Mouse (Mus musculus) cerebellum, adult 2 months (tissue): ENCODE data around the gene Tmub2. TPM values are rescaled to one million over a fixed set of nuclear protein-coding genes. Genes with fewer than 3 reads are reported as not detected.
A peak's percentile ranks its signal among the peaks of the same experiment; 100 is the strongest.

Experiments used
- DNase-seq, 2 experiments: peaks; one replicate each; pipeline ENCODE4 v3.0.0; 2021
- H3K27ac ChIP-seq: fragments of 200-500 bp; 2 replicates; pipeline ENCODE4 v1.5.1; 2012; ENCODE audit warnings: low read length, control low read depth, inconsistent platforms; ENCODE audit not compliant: insufficient read depth
- H3K27me3 ChIP-seq: fragments of 200-500 bp; 2 replicates; pipeline ENCODE4 v1.6.1; 2012; ENCODE audit warnings: inconsistent platforms, mild to moderate bottlenecking, low read length, moderate library complexity; ENCODE audit not compliant: control insufficient read depth, insufficient read depth
- H3K4me1 ChIP-seq: fragments of 200-500 bp; 2 replicates; pipeline ENCODE4 v1.6.1; 2011; ENCODE audit warnings: low read length; ENCODE audit not compliant: control insufficient read depth, insufficient read depth
- H3K4me3 ChIP-seq: fragments of 200-500 bp; replicated peaks from 2 replicates; pipeline ENCODE3; 2011; ENCODE audit warnings: mild to moderate bottlenecking, low read depth, low read length, control low read depth; ENCODE audit not compliant: insufficient read depth
- CTCF ChIP-seq: fragments of 200-500 bp; IDR thresholded peaks from 2 replicates; pipeline ENCODE4 v1.5.1; 2011; ENCODE audit warnings: low read depth, mild to moderate bottlenecking, control low read depth, low read length, moderate library complexity, borderline replicate concordance; ENCODE audit not compliant: insufficient read depth
- POLR2A ChIP-seq: fragments of 200-500 bp; IDR thresholded peaks from 2 replicates; pipeline ENCODE4 v1.6.1; 2011; ENCODE audit warnings: low read length, control low read depth, borderline replicate concordance; ENCODE audit not compliant: insufficient read depth
- WGBS: fragments of 180-500 bp; shearing (Covaris S2); methylation state at CpG from one replicate; pipeline ENCODE4 v1.1.7; 2018; 5-methylcytosine and 5-hydroxymethylcytosine counted together
- polyA plus RNA-seq: library from polyadenylated mRNA; depleted of rRNA; stranded (reverse); fragments of >200 nt; gene quantifications from 2 replicates; pipeline ENCODE4 v1.2.3, GENCODE M21; 2012; rRNA removed

Tmub2 gene
- polyA plus RNA-seq, 1 experiment = 82.7 TPM

- TF ChIP-seq CTCF (no peak), POLR2A (no peak)
- Histone ChIP-seq H3K4me1 (peaks cover 11% of the 10 kb centered on the region), H3K27me3 (no peaks in the 10 kb centered on the region), H3K27ac (no peak overlapping the region), H3K4me3 (no peak overlapping the region)
- 38% methylated on average over 9 of the region's 9 CpGs for WGBS
- DNase-seq = peak in 1 of 2 experiments; percentile 42
Observed at GRCm38 (mm10) chr11:102334973-102335700, 50.4 kb downstream of the Tmub2 start.

DNA sequence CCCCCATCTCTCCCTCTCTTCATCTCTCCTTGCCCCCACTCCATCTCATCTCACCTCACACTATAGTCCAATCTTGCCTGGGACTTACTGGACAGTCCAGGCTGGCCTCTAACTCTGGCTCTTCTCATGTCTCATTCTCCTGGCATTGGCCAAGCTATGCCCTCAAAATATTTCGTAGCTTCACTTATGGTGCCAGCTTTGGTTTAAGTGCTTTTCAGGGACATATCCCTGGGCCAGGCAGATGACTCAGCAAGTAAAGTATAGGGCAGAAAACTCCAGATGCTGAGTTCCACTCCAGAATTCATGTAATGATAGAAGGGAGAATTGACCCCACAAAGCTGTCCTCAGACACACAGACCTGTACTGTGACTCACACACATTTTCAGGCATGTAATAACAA, 51.5 kb downstream of the Tmub2 start:
- Histone ChIP-seq H3K4me3 (no peak overlapping the region), H3K4me1 (peaks cover 11% of the 10 kb centered on the region), H3K27ac (no peak overlapping the region), H3K27me3 (no peaks in the 10 kb centered on the region)
- DNase-seq = no peak
- TF ChIP-seq CTCF (no peak), POLR2A (no peak)
- 45% methylated on average over 1 of the region's 1 CpGs for WGBS

DNA sequence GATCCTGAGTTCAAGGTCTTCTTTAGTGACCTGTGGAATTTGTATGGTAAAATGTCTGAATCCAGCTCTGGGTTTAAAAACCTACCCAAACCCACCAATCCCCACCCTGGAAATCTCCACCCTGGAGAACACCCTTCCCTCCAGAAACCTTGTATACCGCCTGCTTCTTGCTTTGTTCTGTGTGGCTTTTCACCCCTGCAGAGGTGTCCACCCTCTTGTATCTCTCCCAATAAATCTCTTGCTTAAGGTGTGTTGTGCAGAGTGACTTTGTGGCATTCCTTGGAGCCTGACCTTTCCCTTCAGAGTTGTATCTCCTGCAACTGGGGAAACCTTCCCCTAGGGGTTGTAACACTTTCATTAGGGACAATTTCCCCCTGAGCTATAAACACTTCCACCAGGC, 53.2 kb downstream of the Tmub2 start:
- DNase-seq = no peak
- H3K27me3 ChIP-seq = no peaks in the 10 kb centered on the region
- peaks cover 11% of the 10 kb centered on the region for H3K4me1 ChIP-seq
- H3K4me3 ChIP-seq = no peak overlapping the region
- WGBS = 52% methylated on average over 1 of the region's 1 CpGs
- peak overlapping the region; percentile 67; the same call in 1 of the 2 replicates for H3K27ac ChIP-seq
- TF ChIP-seq CTCF (no peak), POLR2A (no peak)

DNA sequence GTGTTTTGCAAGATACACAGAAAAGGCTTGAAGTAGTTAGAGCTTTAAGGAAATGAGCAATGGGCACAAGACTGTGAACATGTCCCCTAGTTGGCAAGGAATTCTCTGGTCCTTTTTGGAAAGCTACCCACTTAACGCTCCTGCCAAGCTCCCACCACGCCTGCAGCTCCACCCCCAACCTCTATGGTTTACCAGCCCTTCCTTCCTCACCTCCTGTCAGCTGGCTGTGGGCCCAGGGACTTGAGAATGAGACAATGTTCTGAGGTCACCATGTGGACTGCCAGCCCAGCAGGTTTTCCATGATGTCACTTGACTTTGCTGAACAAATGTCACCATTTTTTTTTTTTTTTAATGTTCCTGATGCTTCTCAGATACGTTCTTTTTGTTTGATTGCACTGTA, 53.8 kb downstream of the Tmub2 start:
- no peaks in the 10 kb centered on the region for H3K27me3 ChIP-seq
- peaks cover 11% of the 10 kb centered on the region for H3K4me1 ChIP-seq
- no peak overlapping the region for H3K4me3 ChIP-seq
- WGBS = 5% methylated on average over 3 of the region's 3 CpGs
- peak; percentile 98 to 99 for DNase-seq
- TF ChIP-seq CTCF = no peak
- TF ChIP-seq POLR2A = no peak
- H3K27ac ChIP-seq = peak overlapping the region; percentile 92

Other genes starting within 250 kb of the Tmub2 start
- gene Cd300lg, start 243.4 kb upstream of the Tmub2 start, polyA plus RNA-seq = 0.38 and 0.63 TPM in 2 replicates
- 50.3 and 55.3 TPM in 2 replicates for gene Mpp2, start 196.4 kb upstream of the Tmub2 start, polyA plus RNA-seq
- gene Ppy, start 183.6 kb upstream of the Tmub2 start, polyA plus RNA-seq = not detected in 2 replicates
- 7.1 and 7.4 TPM in 2 replicates for gene Pyy, start 177.1 kb upstream of the Tmub2 start, polyA plus RNA-seq
- not detected in 2 replicates for gene Nags, start 139.4 kb upstream of the Tmub2 start, polyA plus RNA-seq
- 33.2 and 34.0 TPM in 2 replicates for gene Tmem101, start 128.5 kb upstream of the Tmub2 start, polyA plus RNA-seq
- 35.2 and 40.2 TPM in 2 replicates for gene Lsm12, start 99.6 kb upstream of the Tmub2 start, polyA plus RNA-seq
- gene G6pc3, start 95.3 kb upstream of the Tmub2 start, polyA plus RNA-seq = 115 and 120 TPM in 2 replicates
- 188 and 194 TPM in 2 replicates for gene Hdac5, start 54.8 kb upstream of the Tmub2 start, polyA plus RNA-seq
- 1.3 and 2.2 TPM in 2 replicates for gene BC030867, start 36.0 kb upstream of the Tmub2 start, polyA plus RNA-seq
- 3.1 and 4.0 TPM in 2 replicates for gene Asb16, start 16.2 kb upstream of the Tmub2 start, polyA plus RNA-seq
- gene Atxn7l3, start 11.7 kb downstream of the Tmub2 start, polyA plus RNA-seq = 93.3 and 101 TPM in 2 replicates
- gene Ubtf, start 34.8 kb downstream of the Tmub2 start, polyA plus RNA-seq = 94.6 and 95.8 TPM in 2 replicates
- gene Slc4a1, start 81.3 kb downstream of the Tmub2 start, polyA plus RNA-seq = 0.72 and 0.90 TPM in 2 replicates
- gene Rundc3a, start 108.5 kb downstream of the Tmub2 start, polyA plus RNA-seq = 446 and 460 TPM in 2 replicates
- 124 and 126 TPM in 2 replicates for gene Slc25a39, start 123.0 kb downstream of the Tmub2 start, polyA plus RNA-seq
- gene Grn, start 145.4 kb downstream of the Tmub2 start, polyA plus RNA-seq = 58.4 TPM in 2 replicates
- gene Fam171a2, start 162.8 kb downstream of the Tmub2 start, polyA plus RNA-seq = 57.8 and 60.3 TPM in 2 replicates
- gene Itga2b, start 185.2 kb downstream of the Tmub2 start, polyA plus RNA-seq = 2.8 and 4.0 TPM in 2 replicates